Mouse (Mus musculus) midbrain, embryonic 12.5 days (tissue): Measurements from ENCODE around the gene Eddm3b. TPM values are rescaled to one million over a fixed set of nuclear protein-coding genes. Genes with fewer than 3 reads are reported as not detected.

Experiments
- ATAC-seq: fragments of 200-750 bp; cut with Nextera tagmentation; 2 replicates; pipeline ENCODE4 v1.8.0; 2017; ENCODE audit warnings: low read depth, moderate TSS enrichment, moderate library complexity; ENCODE audit not compliant: low FRiP score
- H3K27ac ChIP-seq: fragments of 300-500 bp; sonication (generic); replicated peaks from 2 replicates; pipeline ENCODE4 v1.5.1; 2016; ENCODE audit warnings: mild to moderate bottlenecking
- H3K27me3 ChIP-seq: fragments of 300-500 bp; sonication (generic); 2 replicates; pipeline ENCODE4 v1.6.1; 2016; ENCODE audit warnings: mild to moderate bottlenecking
- H3K36me3 ChIP-seq: fragments of 300-500 bp; sonication (generic); 2 replicates; pipeline ENCODE4 v1.6.1; 2016
- H3K4me1 ChIP-seq: fragments of 300-500 bp; sonication (generic); 2 replicates; pipeline ENCODE4 v1.6.1; 2016
- H3K4me2 ChIP-seq: fragments of 300-500 bp; sonication (generic); replicated peaks from 2 replicates; pipeline ENCODE4 v1.6.1; 2016; ENCODE audit warnings: mild to moderate bottlenecking, moderate library complexity
- H3K4me3 ChIP-seq: fragments of 300-500 bp; sonication (generic); 2 replicates; pipeline ENCODE4 v1.5.1; 2016; ENCODE audit warnings: mild to moderate bottlenecking
- H3K9ac ChIP-seq: fragments of 300-500 bp; sonication (generic); replicated peaks from 2 replicates; pipeline ENCODE4 v1.6.1; 2016; ENCODE audit warnings: mild to moderate bottlenecking, moderate library complexity
- H3K9me3 ChIP-seq: fragments of 300-500 bp; sonication (generic); 2 replicates; pipeline ENCODE4 v1.6.1; 2016; ENCODE audit warnings: mild to moderate bottlenecking
- WGBS: fragments of 180-500 bp; shearing (Covaris S2); methylation state at CpG from one replicate; pipeline ENCODE4 v1.1.7; 2016; 5-methylcytosine and 5-hydroxymethylcytosine counted together
- polyA plus RNA-seq: library from polyadenylated mRNA; unstranded; fragments of >200 nt; fragmentation: Nextera tagmentation; extraction: Ambion mirVana; gene quantifications from 2 replicates; pipeline ENCODE4 v1.2.1, GENCODE M21; 2016

Gene Eddm3b
- polyA plus RNA-seq, 1 experiment from 2014 or later, result not detected

DNA sequence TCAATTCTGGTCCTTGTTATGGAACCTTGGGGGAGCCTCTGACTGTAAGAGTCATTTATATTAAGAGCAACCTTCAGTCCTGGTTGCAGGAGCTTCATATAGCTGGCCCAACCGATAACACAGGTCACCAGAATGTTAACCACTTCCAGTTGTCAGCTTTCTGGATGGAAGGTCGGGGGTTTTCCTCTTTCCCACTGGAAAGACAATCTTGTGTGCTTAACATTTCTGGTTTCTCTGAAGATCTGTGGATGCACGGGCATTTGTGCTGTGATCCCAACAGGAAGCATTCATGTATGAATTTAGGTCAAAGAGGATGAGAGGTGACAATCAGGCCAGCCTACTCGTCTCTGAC is 15.4 kb downstream of the Eddm3b start:
- Histone ChIP-seq H3K27ac (no peak overlapping the region), H3K9ac (no peak overlapping the region), H3K9me3 (no peaks in the 10 kb centered on the region), H3K36me3 (no peaks in the 10 kb centered on the region), H3K4me2 (no peak overlapping the region), H3K4me1 (no peaks in the 10 kb centered on the region), H3K4me3 (no peak overlapping the region), H3K27me3 (no peaks in the 10 kb centered on the region)
- no peak for ATAC-seq
- 82% methylated on average over 4 of the region's 4 CpGs for WGBS

DNA sequence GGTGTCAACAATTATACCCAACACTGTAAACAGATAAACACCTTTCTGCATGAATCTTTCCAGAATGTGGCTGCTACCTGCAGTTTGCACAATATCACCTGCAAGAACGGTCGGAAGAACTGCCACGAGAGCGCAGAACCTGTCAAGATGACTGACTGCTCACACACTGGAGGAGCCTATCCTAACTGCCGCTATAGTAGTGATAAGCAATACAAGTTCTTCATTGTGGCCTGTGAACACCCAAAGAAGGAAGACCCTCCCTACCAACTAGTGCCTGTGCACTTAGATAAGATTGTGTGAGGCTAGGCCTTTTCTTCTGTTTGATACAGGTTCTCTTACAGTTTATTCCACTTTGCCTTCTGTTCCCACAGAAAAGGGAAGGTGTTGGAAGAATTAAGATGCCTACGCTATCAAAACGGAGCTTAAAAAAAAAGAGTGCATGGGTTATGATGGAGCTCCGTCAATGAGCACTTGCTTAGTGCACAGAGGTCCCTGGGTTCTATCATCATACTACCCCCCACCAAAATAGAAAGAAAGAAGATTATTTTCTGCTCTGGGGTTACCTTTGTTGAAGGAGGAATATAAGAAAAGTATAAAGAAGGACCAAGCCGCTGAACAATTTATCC is 16.2 kb downstream of the Eddm3b start:
- ATAC-seq, result no peak
- Histone ChIP-seq H3K36me3 (no peaks in the 10 kb centered on the region), H3K4me3 (no peak overlapping the region), H3K9ac (no peak overlapping the region), H3K4me2 (no peak overlapping the region), H3K27ac (no peak overlapping the region), H3K4me1 (no peaks in the 10 kb centered on the region), H3K9me3 (no peaks in the 10 kb centered on the region), H3K27me3 (no peaks in the 10 kb centered on the region)
- WGBS, result 91% methylated on average over 9 of the region's 9 CpGs

DNA sequence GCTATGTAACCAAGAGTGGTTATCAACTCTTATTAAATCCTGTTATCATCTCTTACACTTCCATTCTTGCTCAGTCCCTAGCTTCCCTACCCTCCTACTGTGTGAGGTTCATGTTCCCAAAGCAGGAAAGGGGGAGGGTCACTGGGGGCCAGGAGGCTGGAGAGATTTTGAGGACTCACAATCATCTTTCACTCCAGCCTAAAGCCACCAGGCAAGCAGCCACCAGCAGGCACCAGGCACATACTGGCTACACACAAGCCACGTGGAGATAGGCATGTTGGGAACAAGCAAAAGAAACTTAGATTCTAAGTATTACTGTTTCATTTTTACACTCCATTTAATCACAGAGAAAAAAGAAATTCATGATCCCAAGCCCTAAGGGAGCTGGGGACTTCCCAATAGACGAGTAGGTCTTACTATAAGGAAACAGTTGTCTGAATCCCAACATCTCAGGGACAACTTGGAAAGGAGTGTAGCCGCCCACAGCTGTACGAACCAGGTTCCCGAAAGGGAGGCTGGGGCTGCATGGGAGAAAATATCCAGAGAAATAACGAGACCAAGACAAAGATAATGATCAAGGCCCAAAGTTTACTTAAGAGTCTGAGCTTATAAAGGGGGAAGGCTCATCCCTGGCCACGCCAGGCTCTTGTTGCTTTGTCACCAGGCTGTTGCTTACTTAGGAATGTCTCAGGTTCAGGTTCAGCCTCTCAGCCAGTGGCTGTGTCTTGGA is 17.0 kb downstream of the Eddm3b start:
- no peak for ATAC-seq
- Histone ChIP-seq H3K9me3 (no peaks in the 10 kb centered on the region), H3K4me1 (no peaks in the 10 kb centered on the region), H3K9ac (no peak overlapping the region), H3K4me3 (no peak overlapping the region), H3K27ac (no peak overlapping the region), H3K4me2 (no peak overlapping the region), H3K36me3 (no peaks in the 10 kb centered on the region), H3K27me3 (no peaks in the 10 kb centered on the region)
- 81% methylated on average over 7 of the region's 7 CpGs for WGBS

DNA sequence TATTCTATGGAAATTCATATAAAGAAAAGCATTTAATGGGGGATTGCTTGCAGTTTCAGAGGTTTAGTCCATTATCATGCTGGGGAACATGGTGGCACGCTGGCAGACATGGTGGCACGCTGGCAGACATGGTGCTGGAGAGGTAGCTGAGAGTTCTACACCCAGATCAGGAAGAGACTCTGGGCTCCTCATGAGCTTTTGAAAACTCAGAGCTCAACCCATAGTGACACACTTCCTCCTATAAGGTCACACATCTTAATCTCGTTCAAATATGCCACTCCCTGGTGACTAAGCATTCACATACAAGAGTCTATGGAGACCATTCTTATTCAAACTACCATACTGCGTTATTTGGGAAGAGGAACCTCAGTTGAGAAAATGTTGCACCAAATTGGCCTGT is 18.1 kb downstream of the Eddm3b start:
- Histone ChIP-seq H3K4me3 (no peak overlapping the region), H3K27ac (no peak overlapping the region), H3K27me3 (no peaks in the 10 kb centered on the region), H3K9me3 (no peaks in the 10 kb centered on the region), H3K4me1 (no peaks in the 10 kb centered on the region), H3K9ac (no peak overlapping the region), H3K4me2 (no peak overlapping the region), H3K36me3 (no peaks in the 10 kb centered on the region)
- ATAC-seq, result no peak
- WGBS, result 90% methylated on average over 4 of the region's 4 CpGs

DNA sequence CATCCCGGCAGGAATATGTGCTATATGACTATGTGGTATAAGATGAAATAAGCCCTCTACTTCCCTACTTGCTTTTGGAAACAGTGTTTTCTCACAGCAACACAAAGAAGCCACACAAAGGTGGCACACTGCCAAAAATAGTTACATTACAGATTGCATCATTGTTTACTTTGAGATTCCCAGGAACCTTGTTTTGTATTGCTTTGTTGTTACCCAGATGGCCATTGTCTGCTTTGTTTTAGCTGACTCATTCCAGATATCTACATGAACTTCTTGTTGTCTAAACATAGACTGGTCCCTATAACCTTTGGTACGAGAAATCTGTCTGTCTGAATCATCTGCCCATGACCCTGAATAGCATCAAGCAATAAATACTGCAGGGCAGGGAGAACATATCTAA is 26.1 kb downstream of the Eddm3b start:
- ATAC-seq, result no peak
- no peak overlapping the region for H3K4me3 ChIP-seq
- no peaks in the 10 kb centered on the region for H3K4me1 ChIP-seq
- no peak overlapping the region for H3K4me2 ChIP-seq
- WGBS, result 94% methylated on average over 2 of the region's 2 CpGs
- H3K27ac ChIP-seq, result no peak overlapping the region
- H3K9ac ChIP-seq, result no peak overlapping the region
- H3K36me3 ChIP-seq, result no peaks in the 10 kb centered on the region
- no peaks in the 10 kb centered on the region for H3K27me3 ChIP-seq
- H3K9me3 ChIP-seq, result no peaks in the 10 kb centered on the region

DNA sequence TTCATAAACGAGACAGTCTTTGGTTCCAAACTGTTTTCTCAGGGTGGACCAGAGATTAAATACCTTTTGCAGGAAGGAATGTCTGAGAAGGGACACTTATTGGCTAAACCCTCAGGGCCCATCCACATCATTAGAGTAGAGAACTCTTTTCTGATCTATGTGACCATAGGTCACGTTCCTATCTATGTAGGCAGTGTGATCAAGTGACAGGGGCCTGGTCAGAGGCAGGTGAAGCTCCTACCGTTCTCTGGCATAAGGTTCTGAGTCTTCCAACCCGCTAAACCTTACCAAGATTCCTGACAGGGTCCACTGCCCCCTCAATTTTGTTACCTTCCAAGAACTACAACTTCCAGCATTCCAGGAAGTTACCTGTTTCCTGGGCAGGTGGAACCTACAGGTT is 27.9 kb downstream of the Eddm3b start:
- H3K27ac ChIP-seq, result no peak overlapping the region
- no peak for ATAC-seq
- no peak overlapping the region for H3K4me2 ChIP-seq
- H3K4me3 ChIP-seq, result no peak overlapping the region
- no peaks in the 10 kb centered on the region for H3K27me3 ChIP-seq
- WGBS, result 86% methylated on average over 4 of the region's 4 CpGs
- no peaks in the 10 kb centered on the region for H3K9me3 ChIP-seq
- no peaks in the 10 kb centered on the region for H3K36me3 ChIP-seq
- H3K9ac ChIP-seq, result no peak overlapping the region
- peaks cover 6% of the 10 kb centered on the region; the same call in 1 of the 2 replicates for H3K4me1 ChIP-seq

DNA sequence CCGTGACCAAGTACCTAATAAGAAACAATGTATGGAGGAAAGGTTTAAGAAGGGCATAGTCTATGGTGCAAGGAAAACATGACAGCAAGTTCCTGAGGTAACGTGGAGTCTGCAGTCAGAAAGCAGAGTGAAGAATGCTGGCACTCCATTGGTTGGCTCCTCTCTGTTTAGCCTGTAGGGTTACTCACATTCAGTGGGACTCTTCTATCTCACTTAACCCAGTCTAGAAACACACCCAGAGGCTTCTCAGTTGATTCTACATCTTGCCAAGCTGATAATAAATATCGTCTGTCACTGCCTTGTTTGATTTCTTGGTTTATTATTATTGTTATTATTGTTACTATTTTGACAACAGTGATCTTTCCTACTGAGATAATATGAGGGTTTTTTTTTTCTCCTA is 28.3 kb downstream of the Eddm3b start:
- H3K27me3 ChIP-seq, result no peaks in the 10 kb centered on the region

DNA sequence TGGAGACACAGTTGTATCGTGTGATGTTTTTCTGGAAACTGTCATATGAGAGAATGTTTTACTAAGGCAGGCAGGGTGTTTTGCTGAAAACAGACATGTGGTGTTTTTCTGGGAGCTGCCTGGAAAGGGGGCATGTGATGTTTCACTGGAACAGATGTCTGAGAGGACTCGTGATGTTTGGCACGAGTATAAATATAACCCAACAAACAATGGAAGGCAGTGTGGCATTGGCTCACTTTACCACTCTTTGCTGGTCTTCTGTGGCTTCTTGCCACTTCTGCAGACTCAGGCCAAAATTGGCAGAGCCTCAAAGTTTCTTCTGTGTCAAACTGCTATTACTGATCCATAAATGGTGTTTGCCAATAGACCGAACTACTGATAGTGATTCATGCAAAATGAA is 29.1 kb downstream of the Eddm3b start:
- Histone ChIP-seq H3K9me3 (no peaks in the 10 kb centered on the region), H3K27ac (no peak overlapping the region), H3K36me3 (no peaks in the 10 kb centered on the region), H3K4me2 (no peak overlapping the region), H3K9ac (no peak overlapping the region), H3K4me3 (no peak overlapping the region), H3K4me1 (peaks cover 6% of the 10 kb centered on the region; the same call in 1 of the 2 replicates), H3K27me3 (no peaks in the 10 kb centered on the region)
- no peak for ATAC-seq
- WGBS, result 89% methylated on average over 4 of the region's 4 CpGs

More for the DNA sequence above, 28.3 kb downstream of the Eddm3b start:
- Histone ChIP-seq H3K27ac (no peak overlapping the region), H3K4me1 (peaks cover 6% of the 10 kb centered on the region; the same call in 1 of the 2 replicates), H3K4me2 (no peak overlapping the region), H3K4me3 (no peak overlapping the region), H3K9me3 (no peaks in the 10 kb centered on the region), H3K9ac (no peak overlapping the region), H3K36me3 (no peaks in the 10 kb centered on the region)
- 86% methylated on average over 3 of the region's 3 CpGs for WGBS
- ATAC-seq, result no peak

DNA sequence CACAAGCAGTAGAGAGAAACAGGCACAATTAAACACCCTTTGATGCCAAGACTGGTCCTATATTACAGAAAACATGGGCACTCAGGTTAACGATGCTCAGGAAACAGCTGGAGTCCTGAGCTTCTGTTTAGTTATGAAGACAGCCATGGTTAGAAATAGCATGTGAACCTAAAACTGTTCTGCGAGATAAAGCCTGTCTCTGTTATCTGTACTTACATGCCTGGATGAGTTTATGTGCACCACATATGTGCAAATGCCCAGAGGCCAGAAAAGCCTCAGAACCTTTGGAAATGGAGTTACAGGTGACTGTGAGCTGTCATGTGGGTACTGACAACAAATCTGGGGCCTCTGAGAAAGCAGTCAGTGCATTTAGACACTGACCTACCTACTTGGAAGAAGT is 29.7 kb downstream of the Eddm3b start:
- H3K36me3 ChIP-seq, result no peaks in the 10 kb centered on the region
- 87% methylated on average over 2 of the region's 2 CpGs for WGBS

DNA sequence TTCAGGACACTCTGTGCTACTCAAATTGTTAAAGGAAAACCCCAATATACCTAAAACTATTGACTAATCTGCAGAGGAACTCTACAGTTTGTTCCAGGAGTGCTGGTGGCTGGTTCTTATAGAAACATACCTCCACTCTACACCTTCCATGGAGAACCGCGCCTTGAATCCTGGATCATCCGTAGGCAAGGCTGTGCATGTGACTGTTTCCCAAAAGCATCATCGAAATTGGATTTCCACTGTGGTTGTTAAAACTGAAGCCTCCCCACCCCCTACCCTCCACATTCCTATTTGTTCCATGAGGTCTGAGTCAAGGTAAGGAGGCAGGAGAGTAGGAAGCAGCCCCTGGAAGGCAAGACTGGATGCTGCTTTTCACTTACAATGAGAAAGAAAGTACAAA is 30.2 kb downstream of the Eddm3b start:
- no peak for ATAC-seq
- no peaks in the 10 kb centered on the region for H3K36me3 ChIP-seq

More for the DNA sequence above, 29.7 kb downstream of the Eddm3b start:
- no peak overlapping the region for H3K9ac ChIP-seq
- no peaks in the 10 kb centered on the region for H3K27me3 ChIP-seq
- H3K4me2 ChIP-seq, result no peak overlapping the region
- no peak overlapping the region for H3K4me3 ChIP-seq
- no peak overlapping the region for H3K27ac ChIP-seq
- H3K4me1 ChIP-seq, result peaks cover 6% of the 10 kb centered on the region; the same call in 1 of the 2 replicates
- no peaks in the 10 kb centered on the region for H3K9me3 ChIP-seq
- no peak for ATAC-seq

DNA sequence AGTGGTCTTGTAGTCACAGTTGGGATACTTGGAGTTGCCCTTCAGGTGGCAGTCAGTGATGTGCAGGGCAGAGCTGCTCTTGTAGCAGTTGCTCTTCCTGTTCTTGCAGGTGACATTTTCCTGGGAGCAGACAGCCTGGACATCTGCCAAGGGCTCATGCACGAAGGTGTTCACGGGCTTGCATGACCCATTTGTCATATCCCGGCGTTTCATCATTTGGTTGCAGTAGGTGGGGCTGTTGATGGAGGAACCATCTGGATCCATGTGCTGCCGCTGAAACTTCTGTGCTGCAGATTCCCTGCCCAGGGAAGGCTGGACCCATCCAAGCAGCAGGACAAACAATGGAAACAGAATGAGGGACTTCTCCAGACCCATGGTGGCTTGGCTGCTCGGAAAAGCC is 31.3 kb downstream of the Eddm3b start:
- Histone ChIP-seq H3K9me3 (no peaks in the 10 kb centered on the region), H3K27me3 (no peaks in the 10 kb centered on the region), H3K4me1 (peaks cover 6% of the 10 kb centered on the region; the same call in 1 of the 2 replicates), H3K27ac (no peak overlapping the region), H3K9ac (no peak overlapping the region), H3K4me2 (no peak overlapping the region), H3K36me3 (no peaks in the 10 kb centered on the region), H3K4me3 (no peak overlapping the region)
- WGBS, result 86% methylated on average over 6 of the region's 6 CpGs
- ATAC-seq, result no peak

More for the DNA sequence above, 30.2 kb downstream of the Eddm3b start:
- no peak overlapping the region for H3K4me2 ChIP-seq
- no peaks in the 10 kb centered on the region for H3K27me3 ChIP-seq
- no peaks in the 10 kb centered on the region for H3K9me3 ChIP-seq
- H3K4me1 ChIP-seq, result peaks cover 6% of the 10 kb centered on the region; the same call in 1 of the 2 replicates
- no peak overlapping the region for H3K9ac ChIP-seq
- 92% methylated on average over 4 of the region's 4 CpGs for WGBS
- H3K27ac ChIP-seq, result no peak overlapping the region
- H3K4me3 ChIP-seq, result no peak overlapping the region

DNA sequence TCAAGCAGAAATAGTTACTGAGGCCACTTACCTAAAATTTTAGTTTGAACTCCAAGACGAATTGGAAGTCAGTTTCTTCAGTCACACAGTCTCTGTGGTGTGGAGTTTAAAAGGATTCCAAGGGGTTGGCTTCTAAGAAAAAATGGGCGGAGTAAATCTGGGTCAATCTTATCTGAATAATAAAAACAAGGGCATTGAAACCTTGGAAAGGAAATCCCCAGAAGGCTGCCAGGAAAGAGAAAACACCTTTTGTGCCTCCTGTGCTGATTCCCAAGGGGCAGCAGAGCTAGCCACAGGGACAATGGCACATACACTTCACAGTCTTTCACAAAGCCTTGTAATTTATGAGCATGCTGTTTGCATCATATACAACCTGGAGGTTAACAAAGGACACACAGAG is 32.5 kb downstream of the Eddm3b start, which contains the start of gene Rnase1:
Gene Rnase1, minus strand, starts transcription at position 101 of the 400 bp plus-strand sequence.
- Histone ChIP-seq H3K9ac (no peak within 1 kb of the TSS), H3K27me3 (no peaks in the 10 kb centered on the region), H3K36me3 (no peaks in the 10 kb centered on the region), H3K27ac (no peak within 1 kb of the TSS), H3K4me3 (no peak within 1 kb of the TSS), H3K4me2 (no peak within 1 kb of the TSS), H3K9me3 (no peaks in the 10 kb centered on the region), H3K4me1 (peaks cover 6% of the 10 kb centered on the region; the same call in 1 of the 2 replicates)
- ATAC-seq, result no peak
- 42% methylated on average over 2 of the region's 2 CpGs for WGBS
